Mouse (Mus musculus) neutrophil, adult 5-6 weeks (primary cell): ENCODE data around the gene Dspp. TPM values are rescaled to one million over a fixed set of nuclear protein-coding genes. Genes with fewer than 3 reads are reported as not detected.

Experiments used
- ATAC-seq: fragments of 151-379, 151-347 bp; 2 replicates; pipeline ENCODE4 v1.8.0; 2017; ENCODE audit warnings: mild to moderate bottlenecking, moderate TSS enrichment; ENCODE audit not compliant: insufficient number of reproducible peaks, poor library complexity, low FRiP score, severe bottlenecking; ENCODE audit errors: extremely low read depth
- total RNA-seq: library from RNA; stranded (forward); fragments of 200-1000 nt; gene quantifications from 2 replicates; pipeline ENCODE4 v1.2.3, GENCODE M21; 2017

The Dspp gene
- not detected in 2 replicates for total RNA-seq

DNA sequence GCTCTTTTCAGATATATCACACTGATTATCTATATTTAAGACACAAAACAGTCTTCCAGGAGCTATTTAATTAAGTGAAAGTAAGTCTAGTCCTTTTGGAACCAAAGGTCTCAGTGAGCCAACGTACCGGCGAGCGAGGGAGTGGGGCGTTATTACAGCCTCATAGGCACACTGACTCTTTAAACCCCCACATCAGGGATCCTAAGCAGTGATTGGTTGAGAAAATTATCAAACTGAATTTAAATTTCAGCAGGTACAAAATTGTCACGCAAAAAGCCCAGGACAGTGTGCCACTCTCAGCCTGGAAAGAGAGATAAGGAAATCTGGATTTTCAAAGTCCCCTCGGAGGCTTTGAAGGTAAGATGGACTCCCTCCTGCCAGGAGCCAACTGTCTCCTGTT is at the start of gene Dspp:
Gene Dspp (plus strand): TSS at position 301 of the 400 bp plus-strand sequence.
- no peak for ATAC-seq

DNA sequence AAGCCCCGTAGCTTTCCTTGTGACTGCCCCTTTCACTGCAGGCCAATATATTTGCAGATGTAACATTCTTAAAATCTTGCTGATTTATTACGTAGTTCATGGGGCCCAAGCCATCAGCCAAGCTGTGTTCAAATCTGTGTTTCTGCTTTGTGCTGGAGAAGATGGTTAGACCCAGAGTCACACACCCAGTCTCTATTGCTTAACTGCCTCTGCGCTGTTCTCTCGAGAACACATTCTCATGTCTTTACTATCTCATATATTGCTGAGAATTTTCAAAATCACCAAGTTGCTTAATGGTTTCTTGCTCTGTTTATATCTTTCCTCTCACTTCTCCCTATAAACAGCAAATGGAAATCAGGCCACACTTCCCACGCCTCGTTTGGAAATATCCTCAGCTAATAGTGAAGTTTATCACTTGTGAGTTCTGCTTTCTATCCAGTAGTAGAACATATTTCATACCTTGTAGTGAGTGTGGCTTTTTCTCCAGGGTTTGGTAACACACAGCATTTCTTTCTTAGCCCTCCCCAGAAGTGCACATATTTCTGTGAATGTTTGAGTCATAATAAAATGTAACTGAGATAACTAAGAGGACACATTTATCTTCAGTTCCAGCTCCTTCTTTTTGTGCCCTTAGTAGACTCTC is 46.4 kb upstream of the Dspp start:
- ATAC-seq = no peak

DNA sequence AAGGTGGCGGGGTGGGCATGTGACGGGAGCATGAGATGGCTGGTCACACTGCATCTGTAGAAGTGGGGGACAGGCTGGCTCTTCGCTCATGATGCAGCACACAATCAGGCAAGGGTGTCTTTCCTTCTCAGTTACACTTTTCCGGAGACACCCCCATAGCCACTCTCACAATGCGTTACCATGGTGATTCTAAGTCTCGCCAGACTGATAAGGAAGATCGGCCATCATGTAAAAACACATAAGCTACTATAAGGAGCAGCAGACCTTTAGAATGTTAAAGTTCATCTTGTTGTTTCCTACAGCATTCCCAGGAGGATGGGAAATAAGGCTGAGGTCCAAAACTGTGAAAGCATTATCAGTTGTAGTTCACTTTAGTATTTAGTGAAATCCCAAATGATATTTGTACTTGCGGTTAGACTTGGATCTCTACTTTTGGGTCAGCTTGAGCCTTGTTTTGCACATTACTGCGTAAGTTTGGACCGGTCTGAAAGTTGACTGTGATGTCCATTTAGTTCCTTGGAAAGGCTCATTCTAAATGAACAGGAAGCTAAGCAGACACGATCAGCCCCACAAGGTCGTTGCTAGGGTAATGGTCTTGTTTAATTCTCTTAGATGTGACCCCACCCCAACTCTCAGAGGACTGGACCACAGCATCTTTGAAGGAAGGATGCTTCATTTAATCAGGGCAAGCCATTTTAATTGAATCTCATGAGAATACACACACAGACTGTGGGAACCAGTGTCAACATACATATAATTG is 43.8 kb upstream of the Dspp start:
- no peak for ATAC-seq

DNA sequence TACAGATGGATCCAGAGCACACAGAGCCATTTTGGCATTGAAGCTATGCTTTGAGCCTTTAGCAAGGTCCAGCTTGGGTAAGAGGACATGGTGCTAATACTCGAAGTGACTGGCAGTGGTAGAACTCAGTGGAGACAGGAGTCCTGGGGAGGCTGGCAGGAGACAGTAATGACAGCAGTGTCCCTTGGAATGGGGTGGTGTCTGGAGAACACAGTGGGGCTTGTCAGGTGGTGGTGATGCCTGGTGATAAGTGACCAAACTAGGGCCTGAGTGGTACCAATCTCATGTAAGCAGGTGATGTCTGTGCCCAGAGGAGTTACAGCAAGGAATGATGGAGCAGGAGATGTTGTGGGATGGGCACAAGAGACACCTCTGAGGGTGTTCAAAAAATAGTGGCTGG is 43.2 kb upstream of the Dspp start:
- ATAC-seq = no peak

DNA sequence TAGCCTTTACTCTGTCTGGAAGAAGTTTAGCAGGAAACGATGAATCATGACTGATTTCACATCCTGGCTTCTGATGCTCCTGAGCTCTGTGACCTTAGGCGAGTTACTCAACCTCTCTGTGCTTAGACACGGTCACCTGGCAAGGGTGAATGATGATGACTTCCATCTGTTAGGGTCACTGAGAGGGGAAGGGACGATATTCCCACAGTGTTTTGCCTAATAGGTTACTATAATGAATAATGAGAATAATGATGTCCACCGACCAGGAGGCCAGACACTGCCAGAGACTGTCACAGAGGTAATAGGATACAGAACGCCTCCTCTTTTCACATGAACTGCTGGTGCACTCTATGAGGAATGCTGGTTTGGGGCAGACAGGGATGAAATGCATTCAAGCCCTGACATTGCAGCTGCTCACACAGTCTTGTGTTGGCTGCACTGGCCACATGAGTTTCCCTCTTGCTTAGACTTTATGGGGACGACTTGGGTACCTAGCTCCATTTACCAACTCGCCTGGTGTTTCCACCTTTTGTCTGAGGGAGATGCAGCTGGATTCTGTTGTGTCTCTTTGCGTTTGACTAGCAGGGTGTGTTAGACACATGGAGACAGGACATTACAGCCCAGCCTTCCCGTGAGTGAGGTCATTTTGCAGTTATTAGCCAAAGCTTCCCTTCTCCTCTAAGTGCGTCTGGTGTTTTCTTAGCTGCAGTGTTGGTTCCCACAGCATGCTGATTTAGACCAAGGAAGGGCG is 42.1 kb upstream of the Dspp start:
- no peak for ATAC-seq

DNA sequence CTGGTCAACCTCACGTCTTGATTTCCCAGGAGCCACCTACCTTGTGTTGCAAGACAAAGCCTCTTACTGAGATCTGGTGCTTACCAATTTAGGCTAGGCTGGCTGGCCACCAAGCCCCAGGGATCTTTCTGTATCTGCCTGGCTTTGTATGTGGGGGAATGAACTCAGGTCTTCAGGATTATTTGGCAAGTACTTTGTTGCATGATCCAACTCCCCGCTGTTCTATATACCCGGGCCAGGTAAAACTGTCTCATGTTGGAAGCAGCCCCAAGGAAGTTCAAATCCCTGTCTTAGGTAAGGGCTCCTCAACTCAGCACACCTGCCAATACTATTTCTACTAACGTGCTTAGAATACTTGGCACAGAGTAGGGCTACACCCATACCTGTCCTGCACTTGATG is 39.6 kb upstream of the Dspp start:
- ATAC-seq = no peak

DNA sequence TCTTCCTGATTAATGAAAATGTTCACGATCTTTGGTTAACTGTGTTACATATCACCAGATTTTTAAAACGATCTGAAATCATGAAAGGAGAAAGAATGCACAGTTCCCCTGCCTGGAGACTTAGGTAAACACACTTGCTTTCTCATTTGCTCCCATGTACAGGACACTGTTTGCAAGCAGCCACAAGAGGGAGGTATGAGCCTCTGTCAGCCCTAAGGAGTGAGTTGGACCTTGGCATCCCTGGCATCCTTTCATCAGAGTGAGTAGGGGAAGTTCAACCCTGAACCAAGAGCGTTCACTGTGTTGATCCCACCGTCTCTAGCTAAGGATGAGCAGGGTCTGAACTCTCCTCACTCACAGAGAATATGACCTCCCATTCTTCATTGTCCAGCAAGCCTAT is 39.0 kb upstream of the Dspp start:
- ATAC-seq = no peak

DNA sequence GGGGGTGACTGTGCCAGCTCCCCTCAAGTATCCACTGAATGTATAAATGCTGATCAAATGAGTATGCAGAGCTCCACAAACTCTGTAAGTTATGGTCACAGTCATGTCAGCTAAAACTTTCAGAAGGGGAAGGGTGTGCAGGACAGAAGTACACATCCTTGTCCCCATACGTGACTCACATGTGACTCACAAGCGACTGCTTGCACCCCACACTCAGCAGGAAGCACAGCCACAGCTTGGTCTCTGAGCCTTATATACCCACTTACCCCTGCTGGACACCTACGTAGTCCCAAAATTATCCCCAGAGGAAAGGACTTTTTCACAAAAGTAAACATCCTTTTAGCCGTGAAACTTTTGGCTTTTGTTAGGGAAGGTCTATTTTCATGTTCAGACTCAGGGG is 36.8 kb upstream of the Dspp start:
- ATAC-seq = no peak

DNA sequence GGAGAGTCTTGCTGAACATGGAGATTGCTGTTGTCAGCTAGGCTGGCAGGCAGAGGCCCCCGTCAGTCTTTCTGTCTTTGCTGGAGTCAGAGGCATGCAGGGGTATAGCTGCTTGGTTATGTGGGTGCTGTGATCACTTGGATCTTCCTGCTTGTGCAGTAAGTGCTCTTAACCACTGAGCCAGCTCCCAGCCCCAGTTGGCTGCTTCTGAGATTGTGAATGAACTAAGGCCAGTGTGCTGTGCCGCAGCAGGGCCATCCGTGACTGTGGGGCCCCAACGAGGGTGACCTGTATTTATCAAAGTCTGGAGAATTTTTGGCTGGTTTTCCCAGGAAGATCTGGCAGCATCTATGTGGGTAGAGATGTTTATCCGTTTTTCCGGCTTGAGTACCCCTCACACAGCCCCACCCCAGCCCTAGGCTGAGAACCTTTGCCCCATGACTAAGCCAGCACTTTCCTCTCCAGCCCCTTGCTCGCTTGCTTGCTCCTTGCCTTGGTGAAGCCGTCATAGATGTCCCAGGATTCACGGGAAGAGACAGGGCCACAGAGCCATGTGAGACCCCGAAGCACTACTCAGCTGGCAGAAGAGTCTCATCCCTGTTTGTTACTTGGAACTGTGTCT is 32.5 kb upstream of the Dspp start:
- no peak for ATAC-seq

DNA sequence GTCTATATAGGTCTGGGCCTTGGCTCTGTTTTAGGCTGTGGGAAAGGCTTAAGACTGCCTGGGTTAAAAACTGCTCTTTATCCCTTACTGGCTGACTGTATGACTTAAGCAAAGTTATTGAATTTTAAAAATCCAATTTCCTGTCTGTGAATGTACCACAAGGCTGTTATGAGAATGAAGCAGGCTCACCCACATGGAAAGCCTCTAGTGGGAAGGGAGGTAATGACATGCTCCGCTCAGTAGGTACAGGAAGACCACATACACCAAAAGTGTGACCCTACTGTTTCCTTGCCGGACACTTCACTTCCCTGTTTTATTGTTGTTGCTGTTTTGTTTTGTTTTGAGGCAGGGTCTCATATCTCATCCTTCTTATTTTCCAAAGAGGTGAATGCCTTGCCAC is 29.4 kb upstream of the Dspp start:
- no peak for ATAC-seq

DNA sequence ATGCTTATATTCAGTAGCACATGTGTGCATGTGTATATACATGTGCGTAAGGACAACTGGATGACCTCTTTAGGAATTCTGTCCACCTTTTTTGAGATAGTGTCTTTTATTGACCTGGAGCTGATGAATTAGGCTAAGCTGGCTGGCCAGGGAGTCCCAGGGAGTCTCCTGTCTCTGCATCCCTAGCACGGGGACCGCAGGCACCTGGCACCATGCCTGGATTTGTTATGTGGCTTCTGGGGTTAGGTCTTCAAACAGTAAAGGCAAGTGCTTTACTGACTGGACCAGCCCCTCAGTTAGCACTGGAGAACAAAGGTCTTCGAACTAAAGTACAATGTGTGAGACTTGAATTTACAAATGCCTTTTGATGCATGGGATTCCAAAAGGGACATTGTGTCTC is 26.5 kb upstream of the Dspp start:
- ATAC-seq = no peak

DNA sequence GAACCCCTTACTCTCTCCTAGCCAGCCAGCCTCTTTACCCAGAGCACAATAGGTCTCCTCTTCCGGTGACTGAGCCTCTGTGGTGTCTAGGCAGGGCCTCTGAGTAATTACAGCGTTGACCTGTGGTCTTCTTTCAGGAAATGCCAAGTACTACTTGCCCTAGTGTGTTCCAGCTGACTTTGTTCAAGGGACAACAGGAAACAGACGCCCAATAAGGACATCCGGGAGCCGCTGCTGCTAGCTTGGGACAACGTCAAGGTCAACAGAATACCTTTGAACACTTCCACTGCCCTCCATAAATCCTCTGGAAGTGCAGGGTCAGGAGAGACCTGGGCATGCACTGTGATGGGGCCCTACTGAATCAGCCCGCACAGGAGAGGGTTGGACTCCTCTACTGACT is 21.2 kb upstream of the Dspp start:
- ATAC-seq = no peak

DNA sequence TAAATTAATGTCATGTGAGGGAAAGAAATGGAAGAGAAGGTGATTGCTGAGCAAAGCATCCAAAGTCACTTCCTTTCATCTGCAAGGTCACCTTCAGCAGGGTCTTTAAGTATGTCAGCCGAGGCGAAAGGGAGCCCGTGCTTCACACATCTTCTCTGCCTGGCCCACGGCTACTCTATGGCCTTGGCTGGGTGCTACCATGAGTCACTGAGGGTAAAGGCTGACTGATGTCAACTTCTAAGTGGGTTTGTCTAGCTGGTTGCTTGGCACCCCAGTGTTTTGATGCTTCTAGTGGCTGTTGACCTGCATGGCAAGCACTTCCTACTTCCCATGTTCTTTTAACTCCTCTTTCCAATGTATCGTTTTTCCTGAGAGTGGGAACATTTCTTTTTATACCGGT is 20.3 kb upstream of the Dspp start:
- ATAC-seq = no peak

DNA sequence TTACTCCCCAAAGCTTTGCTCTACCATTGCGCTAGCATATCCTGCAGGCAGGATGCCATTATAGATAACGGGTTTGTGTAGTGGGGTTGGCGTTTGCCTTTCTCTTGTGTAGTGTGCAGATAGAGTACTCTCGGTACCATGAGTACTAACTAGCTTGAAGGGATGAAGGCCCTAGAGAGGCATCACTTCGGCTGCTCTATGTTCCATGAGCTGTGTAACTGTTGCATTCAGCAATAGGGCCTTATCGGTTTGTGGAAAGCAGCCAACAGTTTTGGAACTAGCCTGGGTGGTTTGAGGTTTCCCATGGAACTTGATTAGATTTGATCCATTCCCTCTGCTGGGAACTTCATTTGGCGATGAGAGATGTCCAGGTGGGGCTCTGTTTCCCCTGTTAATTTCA is 12.8 kb upstream of the Dspp start:
- no peak for ATAC-seq

DNA sequence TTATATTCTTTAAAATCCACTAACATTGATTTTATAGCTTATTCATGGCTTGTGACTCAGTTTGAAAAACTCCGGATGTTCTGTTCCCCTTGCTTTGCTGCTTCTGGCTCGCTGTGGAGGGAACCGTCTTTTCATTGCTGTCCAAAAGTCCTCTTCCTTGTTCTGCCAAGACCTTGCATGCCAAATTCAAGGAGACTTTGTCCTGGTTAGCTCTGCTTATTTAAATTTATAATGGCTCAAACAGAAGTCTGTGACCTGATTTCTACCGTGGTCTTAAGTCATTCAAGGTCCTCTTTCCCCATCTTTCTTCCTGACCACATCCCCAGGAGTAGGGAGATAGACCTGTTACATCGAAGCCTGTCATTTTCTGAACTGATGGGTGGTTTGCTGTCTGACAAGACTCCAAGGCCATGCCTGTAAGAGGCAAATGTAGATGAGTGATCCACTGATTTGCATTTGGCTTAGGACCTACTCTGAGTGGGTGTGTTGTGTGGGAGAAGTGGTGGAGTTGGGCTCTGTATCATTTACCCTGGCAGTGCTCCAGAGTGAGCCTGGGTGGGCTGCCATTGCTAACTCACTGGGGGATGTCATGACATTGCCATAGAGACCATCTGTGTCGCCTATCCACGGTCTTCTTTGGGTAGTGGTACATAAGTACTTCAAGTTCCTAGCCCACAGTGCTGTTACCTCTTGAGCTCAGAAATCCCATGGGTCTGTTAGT is 12.0 kb upstream of the Dspp start:
- ATAC-seq = no peak

DNA sequence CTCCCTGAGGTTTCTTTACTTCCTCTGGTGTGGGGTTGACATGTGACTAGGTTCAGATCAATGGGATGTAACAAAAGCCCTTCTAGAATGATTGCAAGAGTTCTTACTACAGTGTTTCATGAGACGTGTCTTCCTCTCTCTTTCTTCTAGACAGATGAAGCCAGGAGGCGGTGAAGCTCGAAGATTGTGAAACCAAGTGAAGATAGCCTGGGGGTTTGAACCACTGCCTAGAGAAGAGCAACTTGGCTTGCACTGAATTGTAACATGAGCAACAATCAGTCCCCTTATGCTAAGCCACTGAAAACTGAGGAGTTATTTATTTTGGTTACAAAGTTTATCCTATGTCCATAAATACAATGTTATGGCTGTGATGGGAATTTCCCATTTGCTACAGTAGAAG is 9.9 kb upstream of the Dspp start:
- no peak for ATAC-seq

DNA sequence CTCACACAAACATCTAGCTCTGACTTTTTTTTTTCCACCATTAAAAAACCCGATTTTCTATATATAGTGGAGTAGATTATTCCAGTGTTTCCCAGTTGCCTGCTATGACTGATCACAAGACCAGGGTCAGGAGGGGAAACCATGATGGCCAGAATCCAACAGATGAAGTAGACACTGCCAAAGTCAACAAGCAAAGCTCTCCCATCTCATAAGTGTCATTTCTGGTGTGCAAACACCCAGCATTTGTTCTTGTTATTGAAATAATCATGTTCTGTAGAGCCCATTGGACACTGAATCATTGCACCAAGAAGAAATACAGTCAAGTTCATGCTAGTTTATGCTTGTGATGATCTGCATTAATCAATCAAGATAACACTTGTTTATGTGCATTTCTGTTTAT is 9.1 kb upstream of the Dspp start:
- no peak for ATAC-seq

DNA sequence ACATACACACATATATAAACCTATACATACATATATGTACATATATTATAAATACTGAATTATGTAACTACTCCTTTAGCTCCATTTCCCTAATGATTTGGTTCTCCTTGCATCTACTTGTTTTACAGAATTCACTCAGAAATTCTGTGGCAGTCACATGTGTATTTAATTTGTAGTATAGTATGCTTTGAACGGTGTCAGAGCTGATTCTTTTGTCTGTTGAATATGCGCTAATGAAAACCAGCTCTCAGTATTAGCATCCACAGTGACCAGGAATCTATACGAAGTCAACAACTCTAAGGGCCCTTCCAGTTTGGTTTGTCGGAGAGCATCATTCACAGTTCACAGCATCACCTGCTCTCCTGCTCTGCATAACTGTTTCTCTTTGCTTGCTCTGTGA is 7.0 kb upstream of the Dspp start:
- no peak for ATAC-seq

DNA sequence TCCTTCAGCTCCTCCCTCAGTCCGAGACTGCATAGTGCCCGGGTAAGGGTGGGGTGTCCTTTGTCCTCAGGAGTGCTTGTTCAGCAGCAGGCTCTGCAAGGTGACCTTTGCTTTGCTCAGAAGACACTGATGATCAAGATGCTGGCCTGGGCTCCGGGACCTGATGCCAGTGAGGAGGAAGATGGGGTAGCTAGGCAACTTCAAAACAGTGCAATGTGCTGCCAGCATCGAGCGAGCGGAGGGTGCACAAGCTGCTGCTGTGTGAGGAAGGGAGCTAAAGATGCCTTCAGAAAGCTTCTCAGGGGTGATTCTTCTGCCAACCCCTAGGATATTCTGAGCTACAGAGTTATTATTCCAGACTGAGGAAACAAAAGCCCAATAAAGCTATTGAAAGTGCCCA is 2.6 kb downstream of the Dspp start:
- no peak for ATAC-seq
